Mouse (Mus musculus) myocyte (in vitro differentiated cells): ENCODE measurements around the gene Ppfibp1. TPM values are rescaled to one million over a fixed set of nuclear protein-coding genes. Genes with fewer than 3 reads are reported as not detected.

Source experiments
- H3K27me3 ChIP-seq: one replicate; pipeline ENCODE4 v1.6.1; 2011; ENCODE audit not compliant: control insufficient read depth, insufficient read depth, insufficient read length
- H3K36me3 ChIP-seq: one replicate; pipeline ENCODE4 v1.6.1; 2011; ENCODE audit not compliant: control insufficient read depth, insufficient read depth
- H3K4me2 ChIP-seq: one replicate; pipeline ENCODE4 v1.6.1; 2011; ENCODE audit warnings: low read depth, control low read depth
- H3K4me3 ChIP-seq: one replicate; pipeline ENCODE4 v1.5.1; 2011; ENCODE audit warnings: mild to moderate bottlenecking, control low read depth, moderate library complexity
- H3K79me2 ChIP-seq: one replicate; pipeline ENCODE4 v1.6.1; 2011; ENCODE audit not compliant: control insufficient read depth, insufficient read depth
- H3ac ChIP-seq: one replicate; pipeline ENCODE4 v1.6.1; 2011; ENCODE audit not compliant: control insufficient read depth, insufficient read length
- CEBPB ChIP-seq: IDR thresholded peaks from 2 replicates; pipeline ENCODE4 v1.6.1; 2011; ENCODE audit warnings: mild to moderate bottlenecking, moderate library complexity; ENCODE audit not compliant: poor library complexity, insufficient read depth, severe bottlenecking
- E2F4 ChIP-seq: IDR thresholded peaks from one replicate; pipeline ENCODE4 v1.6.1; 2011; ENCODE audit warnings: mild to moderate bottlenecking, control low read depth, moderate library complexity; ENCODE audit not compliant: insufficient read depth
- MAX ChIP-seq: IDR thresholded peaks from one replicate; pipeline ENCODE4 v1.6.1; 2011; ENCODE audit warnings: low read depth, mild to moderate bottlenecking, control low read depth
- MYOD1 ChIP-seq, 3 experiments: IDR thresholded peaks; one replicate each; pipeline ENCODE4 v1.6.1; 2011; ENCODE audit warnings: control low read depth in 2 of 3, low read depth in 2 of 3, mild to moderate bottlenecking in 2 of 3, moderate library complexity in 1 of 3; ENCODE audit not compliant: insufficient read length in 2 of 3, control insufficient read depth in 1 of 3
- MYOG ChIP-seq, 3 experiments: IDR thresholded peaks; one replicate each; pipeline ENCODE4 v1.6.1; 2011; ENCODE audit warnings: control low read depth in 2 of 3, low read depth in 2 of 3, mild to moderate bottlenecking in 2 of 3; ENCODE audit not compliant: insufficient read length in 2 of 3, control insufficient read depth in 1 of 3, insufficient read depth in 1 of 3
- POLR2A ChIP-seq: IDR thresholded peaks from one replicate; pipeline ENCODE4 v1.6.1; 2011; ENCODE audit warnings: low read depth, mild to moderate bottlenecking, control low read depth, moderate library complexity; ENCODE audit not compliant: insufficient read length
- POLR2AphosphoS2 ChIP-seq: IDR thresholded peaks from one replicate; pipeline ENCODE4 v1.6.1; 2011; ENCODE audit warnings: low read depth, control low read depth; ENCODE audit not compliant: insufficient read length
- REST ChIP-seq: IDR thresholded peaks from one replicate; pipeline ENCODE4 v1.6.1; 2011; ENCODE audit warnings: mild to moderate bottlenecking, control low read depth, moderate library complexity; ENCODE audit not compliant: insufficient read depth, insufficient read length
- SRF ChIP-seq: IDR thresholded peaks from one replicate; pipeline ENCODE4 v1.6.1; 2011; ENCODE audit warnings: low read depth; ENCODE audit not compliant: control insufficient read depth, insufficient read length
- TCF12 ChIP-seq: IDR thresholded peaks from one replicate; pipeline ENCODE4 v1.6.1; 2011; ENCODE audit warnings: mild to moderate bottlenecking, control low read depth; ENCODE audit not compliant: poor library complexity, insufficient read depth, severe bottlenecking
- TCF3 ChIP-seq: IDR thresholded peaks from one replicate; pipeline ENCODE4 v1.6.1; 2011; ENCODE audit warnings: low read depth, control low read depth; ENCODE audit not compliant: insufficient read length
- USF1 ChIP-seq: IDR thresholded peaks from one replicate; pipeline ENCODE4 v1.6.1; 2011; ENCODE audit warnings: low read depth, mild to moderate bottlenecking, control low read depth, moderate library complexity
- polyA plus RNA-seq: library from polyadenylated mRNA; unstranded; fragments of >200 nt; fragmentation: generic; extraction: Trizol; gene quantifications from one replicate; pipeline ENCODE4 v1.2.1, GENCODE M21; 2012; ENCODE audit warnings: missing spikeins

Gene Ppfibp1
- polyA plus RNA-seq, 1 experiment, result 79.3 TPM

GRCm38 (mm10) chr6:147011977-147012376, 123.7 kb downstream of the Ppfibp1 start:
- Histone ChIP-seq H3K4me2 (no peak overlapping the region), H3K4me3 (no peak overlapping the region), H3K27me3 (no peaks in the 10 kb centered on the region), H3ac (no peak overlapping the region), H3K79me2 (no peaks in the 10 kb centered on the region), H3K36me3 (peaks cover 82% of the 10 kb centered on the region)
- TF ChIP-seq MYOG (IDR thresholded peaks at IDR 0.05; ENCODE audit: control insufficient read depth in 1 of 3, insufficient read depth in 1 of 3, insufficient read length in 2 of 3, low read depth in 2 of 3) (no peak), MYOD1 (IDR thresholded peaks at IDR 0.05; ENCODE audit: control insufficient read depth in 1 of 3, insufficient read length in 2 of 3, low read depth in 2 of 3) (no peak), TCF3 (no peak), MAX (no peak), CEBPB (no peak), TCF12 (no peak), POLR2AphosphoS2 (no peak)

DNA sequence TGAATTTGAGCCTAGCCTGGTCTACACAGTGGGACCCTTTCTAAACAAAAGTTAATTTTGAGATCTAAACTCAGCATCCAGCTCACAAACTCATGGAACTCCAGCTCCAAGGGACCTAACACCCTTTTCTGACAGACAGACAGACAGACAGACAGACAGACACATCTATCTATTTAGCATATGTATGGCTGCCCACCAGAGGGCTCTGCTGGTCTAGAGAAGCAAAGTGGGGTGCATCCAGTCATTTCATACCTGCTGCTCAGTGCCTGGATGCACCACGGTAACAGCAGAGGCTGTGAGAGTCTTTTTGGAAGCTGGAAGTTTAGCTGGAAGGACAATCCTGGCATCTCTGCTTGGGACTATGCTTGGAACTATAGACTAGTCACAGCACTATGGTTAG, 125.3 kb downstream of the Ppfibp1 start:
- Histone ChIP-seq H3K36me3 (peaks cover 74% of the 10 kb centered on the region), H3ac (no peak overlapping the region)
- TF ChIP-seq CEBPB (no peak), POLR2AphosphoS2 (no peak), SRF (no peak), TCF3 (no peak), TCF12 (no peak)

GRCm38 (mm10) chr6:147017906-147018305, 129.6 kb downstream of the Ppfibp1 start:
- no peak overlapping the region for H3ac ChIP-seq
- H3K4me2 ChIP-seq, result no peak overlapping the region
- H3K36me3 ChIP-seq, result peaks cover 74% of the 10 kb centered on the region
- TF ChIP-seq USF1 (no peak), CEBPB (no peak), MAX (no peak)
- H3K79me2 ChIP-seq, result no peaks in the 10 kb centered on the region
- no peaks in the 10 kb centered on the region for H3K27me3 ChIP-seq
- no peak overlapping the region for H3K4me3 ChIP-seq

More for the DNA sequence above, 125.3 kb downstream of the Ppfibp1 start:
- H3K4me2 ChIP-seq, result no peak overlapping the region
- no peak overlapping the region for H3K4me3 ChIP-seq
- H3K27me3 ChIP-seq, result no peaks in the 10 kb centered on the region
- H3K79me2 ChIP-seq, result no peaks in the 10 kb centered on the region

- H3K27me3 ChIP-seq, result no peaks in the 10 kb centered on the region
- TF ChIP-seq CEBPB (no peak), E2F4 (no peak), MYOG (IDR thresholded peaks at IDR 0.05; ENCODE audit: control insufficient read depth in 1 of 3, insufficient read depth in 1 of 3, insufficient read length in 2 of 3, low read depth in 2 of 3) (no peak), MYOD1 (IDR thresholded peaks at IDR 0.05; ENCODE audit: control insufficient read depth in 1 of 3, insufficient read length in 2 of 3, low read depth in 2 of 3) (no peak), POLR2AphosphoS2 (no peak), REST (no peak), SRF (no peak), MAX (no peak), USF1 (no peak), POLR2A (no peak), TCF3 (no peak), TCF12 (no peak)
- no peak overlapping the region for H3K4me3 ChIP-seq
- H3K36me3 ChIP-seq, result peaks cover 75% of the 10 kb centered on the region
- no peaks in the 10 kb centered on the region for H3K79me2 ChIP-seq
- H3K4me2 ChIP-seq, result no peak overlapping the region
- H3ac ChIP-seq, result no peak overlapping the region
Measured at GRCm38 (mm10) chr6:147018364-147018763, 130.1 kb downstream of the Ppfibp1 start.

DNA sequence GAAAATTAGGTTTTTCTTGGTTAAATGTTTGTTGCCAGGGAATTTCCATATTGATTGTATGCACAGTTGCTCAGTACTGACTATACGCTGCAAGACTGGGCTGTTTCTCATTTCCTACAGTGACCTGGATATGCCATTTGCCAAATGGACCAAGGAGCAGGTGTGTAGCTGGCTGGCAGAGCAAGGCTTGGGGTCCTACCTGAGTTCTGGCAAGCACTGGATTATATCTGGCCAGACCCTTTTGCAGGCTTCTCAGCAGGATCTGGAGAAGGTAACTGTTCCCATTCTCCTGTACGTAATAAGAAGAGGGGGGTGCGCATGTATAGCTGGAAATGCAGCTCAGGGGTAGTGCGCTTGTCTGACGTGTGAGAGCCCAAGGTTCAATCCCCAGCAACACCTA, 132.9 kb downstream of the Ppfibp1 start:
- Histone ChIP-seq H3ac (no peak overlapping the region), H3K4me3 (no peak overlapping the region), H3K79me2 (no peaks in the 10 kb centered on the region), H3K36me3 (peaks cover 59% of the 10 kb centered on the region), H3K27me3 (no peaks in the 10 kb centered on the region), H3K4me2 (no peak overlapping the region)
- TF ChIP-seq POLR2AphosphoS2, result no peak
- no peak for TF ChIP-seq MYOD1 (IDR thresholded peaks at IDR 0.05; ENCODE audit: control insufficient read depth in 1 of 3, insufficient read length in 2 of 3, low read depth in 2 of 3)
- no peak for TF ChIP-seq E2F4
- no peak for TF ChIP-seq SRF
- TF ChIP-seq MYOG (IDR thresholded peaks at IDR 0.05; ENCODE audit: control insufficient read depth in 1 of 3, insufficient read depth in 1 of 3, insufficient read length in 2 of 3, low read depth in 2 of 3), result no peak
- TF ChIP-seq TCF12, result no peak
- TF ChIP-seq CEBPB, result no peak
- no peak for TF ChIP-seq POLR2A
- no peak for TF ChIP-seq MAX
- TF ChIP-seq TCF3, result no peak
- no peak for TF ChIP-seq USF1
- TF ChIP-seq REST, result no peak
